Mouse (Mus musculus): ENCODE measurements at regions not wholly inside any gene's neighbourhood (a gene's known extent, or its start where the extent isn't known, plus 50 kb on each side); places are given as distances from the start of the nearest gene placed in this dataset.

DNA sequence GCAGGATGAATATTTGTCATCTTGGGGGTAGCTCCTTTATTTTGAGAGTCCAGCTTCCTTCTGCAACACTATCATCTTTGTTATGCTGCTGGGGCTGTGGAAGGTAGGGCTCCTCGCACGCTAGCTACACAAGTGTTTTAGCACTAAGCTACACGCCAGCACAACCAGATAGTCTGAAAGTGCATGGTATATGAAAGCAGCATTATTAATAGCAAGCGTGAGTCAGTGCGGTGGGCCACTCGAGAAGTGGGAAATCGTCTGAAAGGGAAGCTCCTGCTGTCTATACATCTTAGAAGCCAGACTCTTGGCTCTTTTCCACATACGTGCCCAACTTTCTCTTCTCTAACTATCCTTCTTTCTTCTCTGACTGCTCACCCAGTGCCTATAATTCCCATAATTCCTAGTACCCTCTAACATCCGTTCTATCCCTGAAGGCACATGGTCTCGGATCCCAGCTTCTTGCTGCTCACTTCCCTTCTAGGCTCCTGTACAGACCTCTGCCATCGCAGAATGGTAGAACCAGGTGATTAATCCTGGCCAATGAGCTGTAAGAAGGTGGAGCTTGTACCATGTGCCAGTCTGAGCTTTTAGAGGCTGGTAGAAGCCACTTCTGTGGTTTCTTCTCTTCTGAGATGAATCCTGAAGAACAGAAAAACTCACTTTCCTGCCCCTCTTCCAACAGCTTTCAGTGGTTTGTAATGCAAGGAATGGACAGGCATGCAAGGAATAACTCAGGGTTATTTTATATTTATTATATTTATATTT is 55.5 kb downstream of the E030025P04Rik start:
- H3K36me3 ChIP-seq (replicated peaks) = no peaks in the 10 kb centered on the region
- no peak for DNase-seq (ENCODE audit: extremely low spot score, low spot score)
- WGBS = 90% methylated on average over 11 of the region's 11 CpGs
- no peaks in the 10 kb centered on the region for H3K27me3 ChIP-seq (ENCODE audit: poor library complexity, severe bottlenecking)
- H3K27ac ChIP-seq = no peak overlapping the region
- H3K9me3 ChIP-seq = no peaks in the 10 kb centered on the region
- peaks cover 34% of the 10 kb centered on the region for H3K4me1 ChIP-seq
- H3K4me3 ChIP-seq = no peak overlapping the region

DNA sequence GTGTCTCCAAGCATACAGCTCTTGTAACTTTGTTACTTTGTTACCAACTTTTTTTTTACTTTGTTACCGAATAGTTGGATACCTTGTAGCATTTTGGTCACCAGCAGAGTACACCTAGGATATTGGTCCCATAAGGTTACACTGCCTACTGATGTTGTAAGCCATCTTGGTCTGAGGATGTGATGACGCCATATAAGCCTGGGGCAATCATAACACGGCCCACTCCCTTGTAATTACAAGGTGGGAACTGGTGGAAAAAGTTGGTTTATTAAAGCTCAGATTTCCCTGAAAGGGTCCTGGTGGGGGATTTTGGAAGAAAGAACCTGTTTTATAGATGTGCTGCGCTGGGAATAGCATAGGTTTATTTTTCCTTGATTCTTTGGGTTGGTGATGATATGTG is 62.2 kb downstream of the E030025P04Rik start:
- 95% methylated on average over 4 of the region's 4 CpGs for WGBS
- Histone ChIP-seq H3K27ac (no peak overlapping the region), H3K4me3 (no peak overlapping the region), H3K9me3 (no peaks in the 10 kb centered on the region), H3K4me1 (0 out of 2 replicates have a peak, but pooled peaks cover 5% of the 10 kb centered on the region), H3K36me3 (replicated peaks) (no peaks in the 10 kb centered on the region), H3K27me3 (ENCODE audit: poor library complexity, severe bottlenecking) (no peaks in the 10 kb centered on the region)
- no peak for DNase-seq (ENCODE audit: extremely low spot score, low spot score)

DNA sequence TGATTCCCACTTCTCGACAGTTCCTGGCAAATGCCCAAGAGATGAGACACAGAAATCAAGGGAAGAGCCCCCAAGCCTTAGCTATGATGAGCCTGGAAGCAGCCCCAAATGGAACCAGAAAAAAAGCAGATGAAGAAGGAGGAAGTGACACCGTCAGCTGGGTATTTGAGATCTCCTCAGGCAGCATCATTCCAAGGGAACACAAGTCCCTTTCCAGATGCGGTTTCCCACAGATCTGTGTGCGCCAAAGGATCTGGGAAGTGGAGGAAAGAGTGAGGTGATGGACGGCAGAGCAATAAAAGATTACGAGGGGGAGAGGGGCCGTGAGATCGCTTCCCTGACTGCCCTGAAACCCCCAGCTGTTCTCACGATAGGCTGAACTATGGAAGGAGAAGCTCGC is 62.7 kb downstream of the E030025P04Rik start:
- no peaks in the 10 kb centered on the region for H3K27me3 ChIP-seq (ENCODE audit: poor library complexity, severe bottlenecking)
- H3K36me3 ChIP-seq (replicated peaks) = no peaks in the 10 kb centered on the region
- no peaks in the 10 kb centered on the region for H3K4me1 ChIP-seq
- no peaks in the 10 kb centered on the region for H3K9me3 ChIP-seq
- H3K27ac ChIP-seq = no peak overlapping the region
- WGBS = 84% methylated on average over 10 of the region's 10 CpGs
- no peak for DNase-seq (ENCODE audit: extremely low spot score, low spot score)
- H3K4me3 ChIP-seq = no peak overlapping the region

DNA sequence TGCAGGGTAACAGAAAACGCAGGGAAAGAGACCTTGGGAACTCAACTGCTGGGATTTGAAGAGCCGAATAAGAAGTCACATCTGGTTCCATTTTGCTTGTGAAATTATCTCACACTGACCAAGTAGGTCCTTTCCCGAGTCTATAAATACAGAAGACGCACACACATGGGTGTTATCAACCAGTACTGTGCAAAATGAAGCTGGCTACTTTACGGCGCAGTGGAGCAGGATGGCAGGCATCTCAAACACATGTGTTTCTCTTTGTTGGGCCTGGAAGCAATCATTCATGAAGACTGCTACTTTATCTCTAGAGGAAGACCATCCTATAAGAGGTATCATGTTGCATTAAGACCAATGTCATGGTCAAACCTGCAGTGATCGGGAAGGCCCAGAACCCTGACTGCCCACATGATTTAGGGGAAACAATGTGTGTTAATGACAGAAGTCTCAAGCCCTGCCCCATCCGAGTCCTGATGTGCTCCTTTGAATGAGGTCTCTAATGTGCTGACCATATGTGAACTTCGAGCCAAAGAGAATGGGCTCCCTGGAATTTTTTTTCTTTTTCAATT is 63.2 kb downstream of the E030025P04Rik start:
- no peaks in the 10 kb centered on the region for H3K9me3 ChIP-seq
- no peak overlapping the region for H3K4me3 ChIP-seq
- 81% methylated on average over 9 of the region's 9 CpGs for WGBS
- DNase-seq (ENCODE audit: extremely low spot score, low spot score) = no peak
- no peaks in the 10 kb centered on the region for H3K27me3 ChIP-seq (ENCODE audit: poor library complexity, severe bottlenecking)
- no peak overlapping the region for H3K27ac ChIP-seq
- no peaks in the 10 kb centered on the region for H3K36me3 ChIP-seq (replicated peaks)
- H3K4me1 ChIP-seq = no peaks in the 10 kb centered on the region

DNA sequence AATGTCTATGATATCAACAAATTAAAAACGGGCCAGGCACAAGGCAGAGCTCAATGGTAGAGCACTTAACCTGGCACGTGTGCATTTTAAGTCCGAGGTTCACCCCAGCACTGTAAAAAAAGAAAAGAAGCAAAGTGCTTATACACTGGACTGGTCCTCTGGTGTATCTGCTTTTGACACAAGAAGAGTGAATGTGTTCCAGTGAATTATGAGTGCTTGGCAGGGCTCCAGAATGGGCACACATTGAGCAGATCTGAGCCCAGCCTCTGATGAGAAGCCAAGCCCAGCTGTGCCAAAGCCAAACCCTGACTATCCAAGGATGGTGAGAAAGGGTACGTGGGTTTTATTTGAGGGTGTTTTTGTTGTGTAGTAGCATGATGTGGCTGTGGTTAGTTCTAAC is 64.7 kb downstream of the E030025P04Rik start:
- 82% methylated on average over 4 of the region's 4 CpGs for WGBS

DNA sequence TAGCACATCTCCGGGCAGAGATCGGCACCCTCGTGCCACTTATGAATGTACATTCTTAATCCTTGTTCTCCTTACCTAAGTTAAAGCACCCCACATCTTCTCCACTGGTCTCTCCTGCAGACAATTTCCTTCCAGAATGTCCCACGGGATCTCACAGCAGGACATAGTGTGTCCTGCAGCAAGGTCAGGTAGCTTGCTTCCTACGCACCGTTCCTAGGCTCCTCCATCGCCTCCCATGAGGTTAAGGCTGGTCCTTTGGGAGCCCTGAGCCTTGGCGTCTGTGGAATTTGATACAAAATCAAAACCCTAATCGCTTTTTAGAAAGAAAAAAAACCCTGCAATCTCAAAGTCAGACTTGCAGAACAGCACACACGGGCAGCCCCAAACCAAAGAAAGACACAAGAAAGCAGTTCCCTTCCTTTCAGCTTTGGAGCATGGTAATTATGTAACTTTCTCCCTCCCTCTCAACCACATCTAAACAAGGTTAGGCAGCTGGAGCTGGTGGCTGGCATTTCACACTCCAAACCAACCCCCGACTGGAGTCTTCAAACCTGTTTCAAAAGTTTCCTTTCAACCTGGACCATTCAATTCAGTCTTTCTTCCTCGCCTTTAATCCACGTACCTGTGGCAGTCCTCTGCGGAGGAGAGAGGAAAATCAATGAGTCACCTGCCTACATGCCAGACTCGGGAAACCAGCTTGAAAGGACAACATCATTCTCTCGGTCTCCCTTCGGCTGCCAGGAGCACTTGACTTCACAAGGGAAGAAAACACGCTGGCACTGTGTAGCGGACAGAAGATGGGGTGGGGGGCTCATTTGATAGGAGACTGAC is 67.4 kb downstream of the E030025P04Rik start:
- Histone ChIP-seq H3K4me1 (peaks cover 5% of the 10 kb centered on the region), H3K36me3 (replicated peaks) (no peaks in the 10 kb centered on the region), H3K4me3 (no peak overlapping the region), H3K27ac (no peak overlapping the region), H3K27me3 (ENCODE audit: poor library complexity, severe bottlenecking) (no peaks in the 10 kb centered on the region), H3K9me3 (no peaks in the 10 kb centered on the region)
- 81% methylated on average over 19 of the region's 19 CpGs for WGBS
- DNase-seq (ENCODE audit: extremely low spot score, low spot score) = no peak

More for the DNA sequence above, 64.7 kb downstream of the E030025P04Rik start:
- no peak for DNase-seq (ENCODE audit: extremely low spot score, low spot score)
- Histone ChIP-seq H3K4me3 (no peak overlapping the region), H3K27me3 (ENCODE audit: poor library complexity, severe bottlenecking) (no peaks in the 10 kb centered on the region), H3K36me3 (replicated peaks) (no peaks in the 10 kb centered on the region), H3K27ac (no peak overlapping the region), H3K9me3 (no peaks in the 10 kb centered on the region), H3K4me1 (no peaks in the 10 kb centered on the region)

DNA sequence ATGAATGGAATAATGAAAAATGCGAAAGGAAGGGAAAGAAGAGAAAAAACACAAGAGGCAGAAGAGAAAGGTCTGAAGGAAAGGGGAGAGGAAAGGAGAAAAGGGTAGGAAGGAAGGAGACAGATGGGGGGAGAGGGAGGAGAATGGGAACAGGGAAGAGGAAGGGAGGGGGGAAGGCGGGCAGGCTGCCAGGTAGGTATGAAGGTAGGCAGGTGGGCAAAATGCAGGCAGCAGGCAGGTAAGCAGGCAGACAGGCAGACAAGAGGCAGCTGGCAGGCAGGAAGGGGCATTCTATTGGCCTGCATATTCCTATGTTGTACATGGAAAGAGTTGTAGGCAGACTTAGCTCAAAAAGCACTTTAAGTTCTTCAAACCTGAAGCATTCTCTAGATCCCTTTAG is 72.8 kb downstream of the E030025P04Rik start:
- H3K9me3 ChIP-seq = no peaks in the 10 kb centered on the region
- peaks cover 41% of the 10 kb centered on the region for H3K4me1 ChIP-seq
- 67% methylated on average over 2 of the region's 2 CpGs for WGBS
- H3K27ac ChIP-seq = peak overlapping the region; percentile 48; the same call in 1 of the 2 replicates
- no peak overlapping the region for H3K4me3 ChIP-seq
- no peaks in the 10 kb centered on the region for H3K36me3 ChIP-seq (replicated peaks)
- H3K27me3 ChIP-seq (ENCODE audit: poor library complexity, severe bottlenecking) = peaks cover 6% of the 10 kb centered on the region; the same call in 1 of the 2 replicates
- no peak for DNase-seq (ENCODE audit: extremely low spot score, low spot score)

DNA sequence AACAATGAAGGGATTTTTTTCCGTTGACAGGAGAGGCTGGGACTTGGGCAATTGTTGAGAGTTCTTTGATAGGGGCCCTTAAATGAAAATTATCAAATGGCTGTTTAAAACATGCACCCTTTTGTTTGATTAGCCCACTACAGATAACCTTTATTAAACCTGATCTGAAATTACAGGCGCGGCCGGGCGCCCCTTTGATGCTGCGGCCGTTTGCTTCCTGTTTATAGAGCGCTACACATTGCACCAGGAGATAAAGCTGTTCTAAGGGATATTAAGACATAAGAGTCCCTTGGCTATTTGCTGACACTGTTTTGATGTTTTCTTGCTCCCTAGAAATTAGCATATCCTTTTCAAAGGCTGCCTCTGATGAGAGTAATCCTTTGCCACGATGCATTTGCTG is 73.8 kb downstream of the E030025P04Rik start:
- Histone ChIP-seq H3K36me3 (replicated peaks) (no peaks in the 10 kb centered on the region), H3K9me3 (no peaks in the 10 kb centered on the region), H3K4me1 (peaks cover 41% of the 10 kb centered on the region), H3K27me3 (ENCODE audit: poor library complexity, severe bottlenecking) (peaks cover 6% of the 10 kb centered on the region; the same call in 1 of the 2 replicates), H3K4me3 (no peak overlapping the region), H3K27ac (no peak overlapping the region)
- WGBS = 74% methylated on average over 9 of the region's 9 CpGs
- no peak for DNase-seq (ENCODE audit: extremely low spot score, low spot score)

DNA sequence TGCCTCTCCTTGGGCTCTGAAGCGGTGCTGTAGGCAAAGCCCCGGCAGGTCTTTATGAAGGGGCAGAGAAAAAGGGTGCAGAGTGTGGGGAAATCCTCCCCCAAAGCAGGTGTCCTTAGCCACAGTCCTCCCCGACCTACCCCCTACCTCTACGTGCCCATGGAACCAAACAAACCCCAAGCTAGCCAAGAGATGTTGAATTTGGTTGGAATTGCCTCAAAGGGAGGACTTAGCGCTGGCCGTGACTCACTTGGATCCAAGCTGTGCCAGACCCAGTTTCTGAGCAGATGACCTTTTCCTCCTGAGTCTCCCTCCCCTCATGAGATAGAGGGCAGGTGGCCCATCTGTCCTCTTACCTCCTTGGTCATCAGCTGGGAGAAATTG is 74.9 kb downstream of the E030025P04Rik start:
- peaks cover 6% of the 10 kb centered on the region; the same call in 1 of the 2 replicates for H3K27me3 ChIP-seq (ENCODE audit: poor library complexity, severe bottlenecking)
- H3K27ac ChIP-seq = peak overlapping the region; percentile 80
- no peaks in the 10 kb centered on the region for H3K9me3 ChIP-seq
- no peak for DNase-seq (ENCODE audit: extremely low spot score, low spot score)
- WGBS = 74% methylated on average over 6 of the region's 6 CpGs
- no peaks in the 10 kb centered on the region for H3K36me3 ChIP-seq (replicated peaks)
- H3K4me1 ChIP-seq = peaks cover 41% of the 10 kb centered on the region
- H3K4me3 ChIP-seq = no peak overlapping the region

DNA sequence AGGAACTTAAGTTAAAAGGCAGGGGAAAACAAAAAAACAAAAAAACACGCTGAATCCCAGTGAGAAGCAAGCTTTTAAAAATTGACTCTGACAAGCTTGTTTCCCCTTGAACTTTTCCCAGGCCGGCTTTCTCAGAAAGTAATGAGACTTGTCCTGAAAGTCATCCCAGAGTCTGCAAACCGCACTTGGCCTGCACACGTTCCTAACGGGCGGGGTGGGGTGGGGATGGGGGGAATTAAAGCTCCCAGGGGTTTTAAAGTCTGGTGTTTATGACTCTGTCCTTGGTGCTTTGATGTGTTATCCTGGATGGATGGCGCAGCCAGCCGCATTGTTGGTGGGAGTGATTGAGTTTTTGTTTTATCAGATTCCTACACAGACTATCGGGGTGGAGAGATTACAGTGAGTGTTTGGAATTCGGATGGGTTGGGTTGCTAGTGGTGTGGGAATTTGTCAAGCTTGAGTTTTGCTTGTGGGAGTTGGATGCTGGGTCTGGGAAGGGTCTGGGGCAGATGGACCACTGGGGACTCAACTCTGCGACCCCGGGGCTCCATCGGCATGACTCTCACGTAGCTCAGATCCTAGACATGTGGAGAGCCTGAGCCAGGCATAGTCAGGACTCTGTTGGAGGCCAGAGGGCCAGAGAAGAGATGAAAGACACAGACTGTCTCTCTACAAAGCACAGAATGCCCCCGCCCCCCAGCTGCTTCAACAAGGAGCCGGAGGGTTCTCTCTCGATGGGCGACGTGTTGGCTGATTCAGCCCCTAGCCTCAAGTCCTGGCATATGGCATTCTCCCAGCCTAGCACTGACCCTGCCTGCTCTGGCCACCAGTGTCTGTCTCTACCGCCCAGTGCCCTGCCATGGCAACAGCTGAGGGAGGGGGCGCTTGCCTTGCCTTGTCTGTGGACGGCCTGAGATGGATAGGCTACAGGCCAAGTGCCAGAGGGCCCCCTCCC is 75.5 kb downstream of the E030025P04Rik start:
- Histone ChIP-seq H3K36me3 (replicated peaks) (no peaks in the 10 kb centered on the region), H3K9me3 (no peaks in the 10 kb centered on the region), H3K4me3 (no peak overlapping the region), H3K27me3 (ENCODE audit: poor library complexity, severe bottlenecking) (peaks cover 6% of the 10 kb centered on the region; the same call in 1 of the 2 replicates), H3K27ac (peak overlapping the region; percentile 80), H3K4me1 (peaks cover 41% of the 10 kb centered on the region)
- DNase-seq (ENCODE audit: extremely low spot score, low spot score) = no peak
- 59% methylated on average over 22 of the region's 22 CpGs for WGBS

DNA sequence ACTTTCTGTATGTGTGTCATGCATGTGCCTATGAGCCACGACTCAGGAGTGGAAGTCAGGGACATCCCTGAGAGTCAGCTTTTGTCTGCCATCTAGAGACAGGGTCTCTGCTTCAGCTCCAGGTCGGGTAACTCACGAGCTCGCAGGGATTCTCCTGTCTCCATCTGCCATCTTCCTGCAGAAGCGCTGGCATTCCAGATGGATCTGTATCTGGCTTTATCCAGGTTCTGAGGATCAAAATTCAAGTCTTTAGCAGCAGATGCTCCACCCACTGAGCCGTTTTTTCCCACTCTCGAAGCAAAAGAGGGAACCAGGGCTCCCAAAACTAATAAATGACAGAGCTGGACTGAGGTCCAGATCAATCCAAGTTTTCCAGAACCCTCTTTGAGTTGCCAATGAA is 76.4 kb downstream of the E030025P04Rik start:
- H3K4me1 ChIP-seq = peaks cover 41% of the 10 kb centered on the region
- no peak overlapping the region for H3K4me3 ChIP-seq
- H3K27me3 ChIP-seq (ENCODE audit: poor library complexity, severe bottlenecking) = peaks cover 6% of the 10 kb centered on the region; the same call in 1 of the 2 replicates
- no peaks in the 10 kb centered on the region for H3K9me3 ChIP-seq
- 84% methylated on average over 7 of the region's 7 CpGs for WGBS
- H3K36me3 ChIP-seq (replicated peaks) = no peaks in the 10 kb centered on the region
- DNase-seq (ENCODE audit: extremely low spot score, low spot score) = no peak
- peak overlapping the region; percentile 80; the same call in 1 of the 2 replicates for H3K27ac ChIP-seq

DNA sequence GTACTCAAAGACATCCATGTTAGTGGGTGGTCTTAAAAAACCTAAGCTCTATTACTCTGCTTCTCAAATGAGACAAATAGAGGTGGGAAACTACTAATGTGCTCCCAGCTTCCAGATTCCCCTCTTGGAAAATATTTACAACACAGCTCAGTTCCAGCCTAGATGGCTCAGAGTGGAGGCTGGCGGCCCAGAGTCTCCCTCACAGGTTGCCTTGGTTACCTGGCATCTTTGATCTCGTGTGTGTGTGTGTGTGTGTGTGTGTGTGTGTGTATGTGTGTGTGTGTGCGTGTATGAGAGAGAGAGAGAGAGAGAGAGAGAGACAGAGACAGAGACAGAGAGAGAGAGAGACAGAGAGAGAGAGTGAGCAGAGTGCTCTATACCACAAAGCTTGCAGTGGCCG is 82.2 kb downstream of the E030025P04Rik start:
- Histone ChIP-seq H3K4me3 (no peak overlapping the region), H3K4me1 (no peaks in the 10 kb centered on the region; the same call in 1 of the 2 replicates), H3K9me3 (peaks cover 1% of the 10 kb centered on the region; the same call in 1 of the 2 replicates), H3K36me3 (replicated peaks) (no peaks in the 10 kb centered on the region), H3K27me3 (ENCODE audit: poor library complexity, severe bottlenecking) (no peaks in the 10 kb centered on the region), H3K27ac (no peak overlapping the region)
- no peak for DNase-seq (ENCODE audit: extremely low spot score, low spot score)
- WGBS = 74% methylated on average over 4 of the region's 4 CpGs
